Mouse (Mus musculus): ENCODE results near the gene Nectin4. TPM values are rescaled to one million over a fixed set of nuclear protein-coding genes. Genes with fewer than 3 reads are reported as not detected.

Gene Nectin4
- polyA plus RNA-seq, 1 experiment from 2014 or later, result 0.74 TPM

GRCm38 (mm10) chr1:171419291-171419882 lies 49.5 kb downstream of the Nectin4 start:
- Histone ChIP-seq H3K27ac (replicated peaks) (no peak overlapping the region), H3K4me3 (no peak overlapping the region), H3K27me3 (no peaks in the 10 kb centered on the region), H3K9me3 (no peaks in the 10 kb centered on the region), H3K4me2 (replicated peaks) (no peak overlapping the region), H3K36me3 (peaks cover 52% of the 10 kb centered on the region), H3K4me1 (peaks cover 2% of the 10 kb centered on the region), H3K9ac (replicated peaks) (no peak overlapping the region)
- 56% methylated on average over 12 of the region's 12 CpGs for WGBS
- ATAC-seq (replicated peaks), result 0 out of 2 replicates have a peak, but pooled peaks have one; percentile 36

GRCm38 (mm10) chr1:171419905-171420304 lies 50.0 kb downstream of the Nectin4 start:
- H3K4me3 ChIP-seq, result no peak overlapping the region
- H3K27ac ChIP-seq (replicated peaks), result no peak overlapping the region
- no peak for ATAC-seq (replicated peaks)
- no peak overlapping the region for H3K4me2 ChIP-seq (replicated peaks)
- peaks cover 52% of the 10 kb centered on the region for H3K36me3 ChIP-seq
- 70% methylated on average over 5 of the region's 5 CpGs for WGBS
- H3K4me1 ChIP-seq, result no peaks in the 10 kb centered on the region
- no peaks in the 10 kb centered on the region for H3K9me3 ChIP-seq
- H3K9ac ChIP-seq (replicated peaks), result no peak overlapping the region
- no peaks in the 10 kb centered on the region for H3K27me3 ChIP-seq

GRCm38 (mm10) chr1:171422504-171423095 lies 52.7 kb downstream of the Nectin4 start:
- H3K4me2 ChIP-seq (replicated peaks), result no peak overlapping the region
- no peak overlapping the region for H3K4me3 ChIP-seq
- H3K4me1 ChIP-seq, result no peaks in the 10 kb centered on the region
- H3K27ac ChIP-seq (replicated peaks), result no peak overlapping the region
- H3K9ac ChIP-seq (replicated peaks), result no peak overlapping the region
- no peaks in the 10 kb centered on the region for H3K9me3 ChIP-seq
- H3K36me3 ChIP-seq, result peaks cover 29% of the 10 kb centered on the region
- WGBS, result 89% methylated on average over 8 of the region's 8 CpGs
- H3K27me3 ChIP-seq, result no peaks in the 10 kb centered on the region
- ATAC-seq (replicated peaks), result no peak

GRCm38 (mm10) chr1:171424638-171425037 lies 54.7 kb downstream of the Nectin4 start:
- 80% methylated on average over 5 of the region's 5 CpGs for WGBS
- no peak overlapping the region for H3K27ac ChIP-seq (replicated peaks)
- peaks cover 10% of the 10 kb centered on the region for H3K36me3 ChIP-seq
- no peak overlapping the region for H3K4me3 ChIP-seq
- no peak overlapping the region for H3K9ac ChIP-seq (replicated peaks)
- no peak for ATAC-seq (replicated peaks)
- H3K4me2 ChIP-seq (replicated peaks), result no peak overlapping the region
- no peaks in the 10 kb centered on the region for H3K4me1 ChIP-seq
- H3K9me3 ChIP-seq, result no peaks in the 10 kb centered on the region
- no peaks in the 10 kb centered on the region for H3K27me3 ChIP-seq

GRCm38 (mm10) chr1:171425126-171425525 lies 55.2 kb downstream of the Nectin4 start:
- no peak overlapping the region for H3K4me2 ChIP-seq (replicated peaks)
- peaks cover 6% of the 10 kb centered on the region; the same call in 1 of the 2 replicates for H3K36me3 ChIP-seq
- H3K9me3 ChIP-seq, result no peaks in the 10 kb centered on the region
- H3K4me3 ChIP-seq, result no peak overlapping the region
- 87% methylated on average over 4 of the region's 4 CpGs for WGBS
- H3K4me1 ChIP-seq, result no peaks in the 10 kb centered on the region
- no peak for ATAC-seq (replicated peaks)
- H3K9ac ChIP-seq (replicated peaks), result no peak overlapping the region
- H3K27me3 ChIP-seq, result no peaks in the 10 kb centered on the region
- no peak overlapping the region for H3K27ac ChIP-seq (replicated peaks)

DNA sequence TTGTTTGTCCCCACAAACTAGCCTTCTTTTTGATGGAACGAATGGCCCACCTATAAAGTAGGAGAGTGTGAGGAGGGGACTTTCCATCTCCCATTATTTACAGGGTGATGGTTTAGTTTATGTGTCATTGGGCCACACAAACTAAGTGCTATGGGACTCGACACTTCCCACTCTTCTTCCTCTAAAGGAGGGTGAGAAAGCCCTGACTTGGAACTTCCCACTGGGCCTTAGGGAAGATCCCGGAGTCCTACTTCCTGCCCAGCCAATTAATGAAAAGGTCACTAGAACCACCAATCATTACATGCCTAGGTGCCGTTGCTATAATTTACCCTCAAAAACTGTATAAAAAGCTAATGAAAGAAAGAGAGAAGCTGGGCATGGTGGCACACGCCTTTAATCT lies 62.3 kb downstream of the Nectin4 start:
- peaks cover 2% of the 10 kb centered on the region for H3K4me1 ChIP-seq
- H3K27me3 ChIP-seq, result peaks cover 5% of the 10 kb centered on the region; the same call in 1 of the 2 replicates
- no peak for ATAC-seq (replicated peaks)
- H3K9ac ChIP-seq (replicated peaks), result no peak overlapping the region
- H3K9me3 ChIP-seq, result no peaks in the 10 kb centered on the region
- 80% methylated on average over 5 of the region's 5 CpGs for WGBS
- no peak overlapping the region for H3K4me3 ChIP-seq
- no peak overlapping the region for H3K4me2 ChIP-seq (replicated peaks)
- no peaks in the 10 kb centered on the region for H3K36me3 ChIP-seq
- no peak overlapping the region for H3K27ac ChIP-seq (replicated peaks)

GRCm38 (mm10) chr1:171435288-171435814 lies 65.5 kb downstream of the Nectin4 start:
- Histone ChIP-seq H3K9me3 (no peaks in the 10 kb centered on the region), H3K4me1 (peaks cover 10% of the 10 kb centered on the region), H3K4me3 (no peak overlapping the region), H3K36me3 (no peaks in the 10 kb centered on the region), H3K4me2 (replicated peaks) (no peak overlapping the region), H3K27me3 (peaks cover 29% of the 10 kb centered on the region; the same call in 1 of the 2 replicates), H3K27ac (replicated peaks) (no peak overlapping the region), H3K9ac (replicated peaks) (no peak overlapping the region)
- ATAC-seq (replicated peaks), result no peak
- WGBS, result 66% methylated on average over 7 of the region's 7 CpGs

GRCm38 (mm10) chr1:171435974-171436373 lies 66.1 kb downstream of the Nectin4 start:
- no peak for ATAC-seq (replicated peaks)
- no peak overlapping the region for H3K27ac ChIP-seq (replicated peaks)
- no peak overlapping the region for H3K4me3 ChIP-seq
- H3K4me2 ChIP-seq (replicated peaks), result no peak overlapping the region
- WGBS, result 69% methylated on average over 1 of the region's 1 CpGs
- no peak overlapping the region for H3K9ac ChIP-seq (replicated peaks)
- peaks cover 29% of the 10 kb centered on the region; the same call in 1 of the 2 replicates for H3K27me3 ChIP-seq
- no peaks in the 10 kb centered on the region for H3K36me3 ChIP-seq
- H3K9me3 ChIP-seq, result no peaks in the 10 kb centered on the region
- peaks cover 10% of the 10 kb centered on the region for H3K4me1 ChIP-seq

GRCm38 (mm10) chr1:171437264-171438013 lies 67.5 kb downstream of the Nectin4 start, which contains the start of gene F11r:
F11r (plus strand) TSS chr1:171437535.
- no peaks in the 10 kb centered on the region for H3K9me3 ChIP-seq
- peak within 1 kb of the TSS; percentile 46 for H3K4me2 ChIP-seq (replicated peaks)
- H3K36me3 ChIP-seq, result no peaks in the 10 kb centered on the region
- H3K4me3 ChIP-seq, result peak within 1 kb of the TSS; percentile 37
- peaks cover 10% of the 10 kb centered on the region for H3K4me1 ChIP-seq
- peaks cover 29% of the 10 kb centered on the region; the same call in 1 of the 2 replicates for H3K27me3 ChIP-seq
- no peak within 1 kb of the TSS; the same call in 1 of the 2 replicates for H3K27ac ChIP-seq (replicated peaks)
- ATAC-seq (replicated peaks), result peak; percentile 66
- WGBS, result 1% methylated on average over 46 of the region's 46 CpGs
- H3K9ac ChIP-seq (replicated peaks), result peak within 1 kb of the TSS; percentile 19; the same call in 1 of the 2 replicates

Other genes with a start within 250 kb of the Nectin4 start
- gene Sdhc, start 219.5 kb upstream of the Nectin4 start, polyA plus RNA-seq (2015; fragmentation: Nextera tagmentation; extraction: Ambion mirVana), result 211 and 213 TPM in 2 replicates
- 0.23 TPM in 1 of 2 replicates, not detected in the other for gene Mpz, start 219.4 kb upstream of the Nectin4 start, polyA plus RNA-seq (2015; fragmentation: Nextera tagmentation; extraction: Ambion mirVana)
- 7.1 and 9.8 TPM in 2 replicates for gene Pcp4l1, start 173.8 kb upstream of the Nectin4 start, polyA plus RNA-seq (2015; fragmentation: Nextera tagmentation; extraction: Ambion mirVana)
- gene Nr1i3, start 156.1 kb upstream of the Nectin4 start, polyA plus RNA-seq (2015; fragmentation: Nextera tagmentation; extraction: Ambion mirVana), result 0.22 and 0.38 TPM in 2 replicates
- gene Tomm40l, start 147.6 kb upstream of the Nectin4 start, polyA plus RNA-seq (2015; fragmentation: Nextera tagmentation; extraction: Ambion mirVana), result 42.0 and 46.6 TPM in 2 replicates
- 1.8 and 4.2 TPM in 2 replicates for gene Apoa2, start 145.0 kb upstream of the Nectin4 start, polyA plus RNA-seq (2015; fragmentation: Nextera tagmentation; extraction: Ambion mirVana)
- gene Fcer1g, start 135.7 kb upstream of the Nectin4 start, polyA plus RNA-seq (2015; fragmentation: Nextera tagmentation; extraction: Ambion mirVana), result 19.6 and 22.0 TPM in 2 replicates
- gene Adamts4, start 119.7 kb upstream of the Nectin4 start, polyA plus RNA-seq (2015; fragmentation: Nextera tagmentation; extraction: Ambion mirVana), result 8.1 and 8.3 TPM in 2 replicates
- gene Ndufs2, start 118.7 kb upstream of the Nectin4 start, polyA plus RNA-seq (2015; fragmentation: Nextera tagmentation; extraction: Ambion mirVana), result 215 and 221 TPM in 2 replicates
- gene B4galt3, start 99.8 kb upstream of the Nectin4 start, polyA plus RNA-seq (2015; fragmentation: Nextera tagmentation; extraction: Ambion mirVana), result 107 and 111 TPM in 2 replicates
- 46.5 and 53.1 TPM in 2 replicates for gene Ppox, start 88.9 kb upstream of the Nectin4 start, polyA plus RNA-seq (2015; fragmentation: Nextera tagmentation; extraction: Ambion mirVana)
- 132 and 135 TPM in 2 replicates for gene Usp21, start 82.1 kb upstream of the Nectin4 start, polyA plus RNA-seq (2015; fragmentation: Nextera tagmentation; extraction: Ambion mirVana)
- gene Ufc1, start 75.1 kb upstream of the Nectin4 start, polyA plus RNA-seq (2015; fragmentation: Nextera tagmentation; extraction: Ambion mirVana), result 105 and 110 TPM in 2 replicates
- gene Dedd, start 41.0 kb upstream of the Nectin4 start, polyA plus RNA-seq (2015; fragmentation: Nextera tagmentation; extraction: Ambion mirVana), result 56.6 and 57.3 TPM in 2 replicates
- 57.8 and 62.0 TPM in 2 replicates for gene Nit1, start 24.5 kb upstream of the Nectin4 start, polyA plus RNA-seq (2015; fragmentation: Nextera tagmentation; extraction: Ambion mirVana)
- 146 and 149 TPM in 2 replicates for gene Pfdn2, start 24.4 kb upstream of the Nectin4 start, polyA plus RNA-seq (2015; fragmentation: Nextera tagmentation; extraction: Ambion mirVana)
- gene Klhdc9, start 9.3 kb upstream of the Nectin4 start, polyA plus RNA-seq (2015; fragmentation: Nextera tagmentation; extraction: Ambion mirVana), result 3.8 and 4.0 TPM in 2 replicates
- 0.61 and 0.71 TPM in 2 replicates for gene Arhgap30, start 18.9 kb downstream of the Nectin4 start, polyA plus RNA-seq (2015; fragmentation: Nextera tagmentation; extraction: Ambion mirVana)
- gene Usf1, start 41.2 kb downstream of the Nectin4 start, polyA plus RNA-seq (2015; fragmentation: Nextera tagmentation; extraction: Ambion mirVana), result 229 and 235 TPM in 2 replicates
- 12.3 and 13.0 TPM in 2 replicates for gene Tstd1, start 48.8 kb downstream of the Nectin4 start, polyA plus RNA-seq (2015; fragmentation: Nextera tagmentation; extraction: Ambion mirVana)
- 9.6 and 10.1 TPM in 2 replicates for gene F11r, start 67.4 kb downstream of the Nectin4 start, polyA plus RNA-seq (2015; fragmentation: Nextera tagmentation; extraction: Ambion mirVana)
- 31.8 and 32.8 TPM in 2 replicates for gene Alyref2, start 133.4 kb downstream of the Nectin4 start, polyA plus RNA-seq (2015; fragmentation: Nextera tagmentation; extraction: Ambion mirVana)
- not detected in 2 replicates for gene Itln1, start 165.2 kb downstream of the Nectin4 start, polyA plus RNA-seq (2015; fragmentation: Nextera tagmentation; extraction: Ambion mirVana)
- not detected in 2 replicates for gene Cd244a, start 189.1 kb downstream of the Nectin4 start, polyA plus RNA-seq (2015; fragmentation: Nextera tagmentation; extraction: Ambion mirVana)
- 0.37 TPM in 1 of 2 replicates, not detected in the other for gene Ly9, start 237.3 kb downstream of the Nectin4 start, polyA plus RNA-seq (2015; fragmentation: Nextera tagmentation; extraction: Ambion mirVana)